Mouse (Mus musculus): Measurements from ENCODE around the gene Rims1. TPM values are rescaled to one million over a fixed set of nuclear protein-coding genes. Genes with fewer than 3 reads are reported as not detected.

Rims1 gene
- polyA plus RNA-seq, 1 experiment from 2014 or later, result 10.9 TPM

DNA sequence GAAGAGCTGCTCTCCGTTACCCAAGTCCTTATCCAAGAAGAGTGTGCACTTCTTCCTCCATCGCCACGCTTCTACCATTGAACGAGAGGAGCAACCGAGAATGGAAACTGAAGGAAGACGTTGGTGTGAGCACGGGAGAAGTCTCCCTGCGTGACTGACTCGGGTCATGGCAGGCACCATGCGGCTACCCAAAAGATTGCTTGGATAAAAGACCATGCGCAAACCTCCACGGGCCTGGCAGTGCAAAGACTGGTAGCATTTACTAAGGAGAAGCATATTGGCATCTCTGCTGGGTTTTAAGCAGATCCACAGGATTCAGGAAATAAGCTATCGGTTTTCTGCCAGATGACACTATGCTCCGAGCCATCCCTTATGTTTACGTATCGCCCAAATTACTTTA, 293.4 kb downstream of the Rims1 start:
- Histone ChIP-seq H3K4me2 (ENCODE audit: low read depth, low read length) (no peak overlapping the region), H3K4me3 (replicated peaks; ENCODE audit: low read length) (no peak overlapping the region), H3K9ac (ENCODE audit: low read length) (no peak overlapping the region), H3K36me3 (ENCODE audit: control insufficient read depth, insufficient read depth, low read length) (no peaks in the 10 kb centered on the region), H3K4me1 (ENCODE audit: control insufficient read depth, insufficient read depth, low read length) (no peaks in the 10 kb centered on the region), H3K9me3 (replicated peaks; ENCODE audit: control insufficient read depth, low read length) (no peaks in the 10 kb centered on the region), H3K27ac (ENCODE audit: low read length) (no peak overlapping the region), H3K27me3 (ENCODE audit: control insufficient read depth, insufficient read depth, low read length) (no peaks in the 10 kb centered on the region)
- ATAC-seq (ENCODE audit: insufficient read depth, low FRiP score), result no peak
- WGBS, result 83% methylated on average over 16 of the region's 16 CpGs

DNA sequence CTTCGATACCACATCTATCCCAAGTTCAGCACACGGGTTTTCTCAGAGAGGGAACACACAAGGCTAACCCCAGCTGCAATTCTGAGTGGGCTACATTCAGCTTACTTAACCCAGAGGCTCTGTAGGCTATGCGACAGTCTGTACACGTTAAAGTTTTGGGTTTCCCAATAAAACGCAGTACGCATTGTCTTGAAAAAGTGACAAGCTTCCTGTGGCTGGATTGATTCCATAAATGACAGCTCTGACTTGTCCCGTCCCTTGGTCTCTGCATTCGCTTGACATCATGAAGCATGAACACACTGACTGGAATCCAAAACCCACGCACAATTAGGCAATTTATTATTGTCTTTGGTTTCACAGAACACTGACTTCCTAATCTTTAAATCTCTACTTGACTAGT, 294.2 kb downstream of the Rims1 start:
- WGBS, result 80% methylated on average over 9 of the region's 9 CpGs
- Histone ChIP-seq H3K27ac (ENCODE audit: low read length) (no peak overlapping the region), H3K4me1 (ENCODE audit: control insufficient read depth, insufficient read depth, low read length) (no peaks in the 10 kb centered on the region), H3K27me3 (ENCODE audit: control insufficient read depth, insufficient read depth, low read length) (no peaks in the 10 kb centered on the region), H3K4me3 (replicated peaks; ENCODE audit: low read length) (no peak overlapping the region), H3K9ac (ENCODE audit: low read length) (no peak overlapping the region), H3K4me2 (ENCODE audit: low read depth, low read length) (no peak overlapping the region), H3K36me3 (ENCODE audit: control insufficient read depth, insufficient read depth, low read length) (no peaks in the 10 kb centered on the region), H3K9me3 (replicated peaks; ENCODE audit: control insufficient read depth, low read length) (no peaks in the 10 kb centered on the region)
- no peak for ATAC-seq (ENCODE audit: insufficient read depth, low FRiP score)

- 68% methylated on average over 11 of the region's 11 CpGs for WGBS
- no peak for ATAC-seq (ENCODE audit: insufficient read depth, low FRiP score)
- H3K9me3 ChIP-seq (replicated peaks; ENCODE audit: control insufficient read depth, low read length), result no peaks in the 10 kb centered on the region
These were observed 296.8 kb downstream of the Rims1 start for GRCm38 (mm10) chr1:22508735-22509615.

GRCm38 (mm10) chr1:22487270-22487864, 318.4 kb downstream of the Rims1 start:
- Histone ChIP-seq H3K27me3 (ENCODE audit: control insufficient read depth, insufficient read depth, low read length) (no peaks in the 10 kb centered on the region), H3K4me3 (replicated peaks; ENCODE audit: low read length) (no peak overlapping the region), H3K4me2 (ENCODE audit: low read depth, low read length) (no peak overlapping the region), H3K4me1 (ENCODE audit: control insufficient read depth, insufficient read depth, low read length) (no peaks in the 10 kb centered on the region), H3K9ac (ENCODE audit: low read length) (no peak overlapping the region), H3K36me3 (ENCODE audit: control insufficient read depth, insufficient read depth, low read length) (no peaks in the 10 kb centered on the region), H3K9me3 (replicated peaks; ENCODE audit: control insufficient read depth, low read length) (no peaks in the 10 kb centered on the region), H3K27ac (ENCODE audit: low read length) (no peak overlapping the region)
- 39% methylated on average over 7 of the region's 7 CpGs for WGBS
- 0 out of 2 replicates have a peak, but pooled peaks have one; percentile 29 for ATAC-seq (ENCODE audit: insufficient read depth, low FRiP score)

More at GRCm38 (mm10) chr1:22508735-22509615, 296.8 kb downstream of the Rims1 start:
- Histone ChIP-seq H3K27me3 (ENCODE audit: control insufficient read depth, insufficient read depth, low read length) (no peaks in the 10 kb centered on the region), H3K9ac (ENCODE audit: low read length) (no peak overlapping the region), H3K4me1 (ENCODE audit: control insufficient read depth, insufficient read depth, low read length) (no peaks in the 10 kb centered on the region), H3K36me3 (ENCODE audit: control insufficient read depth, insufficient read depth, low read length) (no peaks in the 10 kb centered on the region), H3K4me2 (ENCODE audit: low read depth, low read length) (no peak overlapping the region), H3K4me3 (replicated peaks; ENCODE audit: low read length) (no peak overlapping the region), H3K27ac (ENCODE audit: low read length) (no peak overlapping the region)

- WGBS, result 82% methylated on average over 2 of the region's 2 CpGs
- H3K4me1 ChIP-seq (ENCODE audit: control insufficient read depth, insufficient read depth, low read length), result no peaks in the 10 kb centered on the region
- no peak overlapping the region for H3K4me2 ChIP-seq (ENCODE audit: low read depth, low read length)
- H3K27ac ChIP-seq (ENCODE audit: low read length), result no peak overlapping the region
- H3K27me3 ChIP-seq (ENCODE audit: control insufficient read depth, insufficient read depth, low read length), result no peaks in the 10 kb centered on the region
- no peaks in the 10 kb centered on the region for H3K36me3 ChIP-seq (ENCODE audit: control insufficient read depth, insufficient read depth, low read length)
- no peak overlapping the region for H3K4me3 ChIP-seq (replicated peaks; ENCODE audit: low read length)
- H3K9ac ChIP-seq (ENCODE audit: low read length), result no peak overlapping the region
- no peak for ATAC-seq (ENCODE audit: insufficient read depth, low FRiP score)
- H3K9me3 ChIP-seq (replicated peaks; ENCODE audit: control insufficient read depth, low read length), result no peaks in the 10 kb centered on the region
These were observed 329.6 kb downstream of the Rims1 start for GRCm38 (mm10) chr1:22476220-22476619.

- Histone ChIP-seq H3K27me3 (ENCODE audit: control insufficient read depth, insufficient read depth, low read length) (no peaks in the 10 kb centered on the region), H3K4me1 (ENCODE audit: control insufficient read depth, insufficient read depth, low read length) (no peaks in the 10 kb centered on the region), H3K4me3 (replicated peaks; ENCODE audit: low read length) (no peak overlapping the region), H3K9me3 (replicated peaks; ENCODE audit: control insufficient read depth, low read length) (no peaks in the 10 kb centered on the region), H3K4me2 (ENCODE audit: low read depth, low read length) (no peak overlapping the region), H3K36me3 (ENCODE audit: control insufficient read depth, insufficient read depth, low read length) (no peaks in the 10 kb centered on the region), H3K27ac (ENCODE audit: low read length) (no peak overlapping the region), H3K9ac (ENCODE audit: low read length) (no peak overlapping the region)
- no peak for ATAC-seq (ENCODE audit: insufficient read depth, low FRiP score)
- WGBS, result 74% methylated on average over 3 of the region's 3 CpGs
These were observed 338.8 kb downstream of the Rims1 start for GRCm38 (mm10) chr1:22467033-22467432.

DNA sequence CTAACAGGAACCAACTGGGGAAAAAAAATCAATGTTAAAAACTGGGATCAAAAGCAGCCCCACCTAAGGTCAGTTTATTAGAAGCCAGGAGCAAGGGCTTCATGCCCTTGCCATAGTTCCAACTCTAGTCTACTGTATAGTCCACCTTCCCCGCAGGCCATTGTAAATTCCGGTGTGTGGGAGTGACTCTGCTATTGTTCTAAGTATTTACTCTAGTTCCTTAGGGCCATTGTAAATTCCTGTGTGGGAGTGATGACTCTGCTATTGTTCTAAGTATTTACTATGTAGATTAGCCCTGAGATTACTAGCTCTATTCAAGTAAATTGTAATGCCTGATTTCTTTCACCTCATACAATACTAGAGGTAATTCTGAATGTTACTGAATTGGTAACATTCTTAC, 339.2 kb downstream of the Rims1 start:
- ATAC-seq (ENCODE audit: insufficient read depth, low FRiP score), result peak; percentile 33; the same call in 1 of the 2 replicates
- Histone ChIP-seq H3K36me3 (ENCODE audit: control insufficient read depth, insufficient read depth, low read length) (no peaks in the 10 kb centered on the region), H3K4me3 (replicated peaks; ENCODE audit: low read length) (no peak overlapping the region), H3K4me2 (ENCODE audit: low read depth, low read length) (no peak overlapping the region), H3K27ac (ENCODE audit: low read length) (no peak overlapping the region), H3K27me3 (ENCODE audit: control insufficient read depth, insufficient read depth, low read length) (no peaks in the 10 kb centered on the region), H3K9ac (ENCODE audit: low read length) (no peak overlapping the region), H3K9me3 (replicated peaks; ENCODE audit: control insufficient read depth, low read length) (no peaks in the 10 kb centered on the region), H3K4me1 (ENCODE audit: control insufficient read depth, insufficient read depth, low read length) (no peaks in the 10 kb centered on the region)
- WGBS, result 40% methylated on average over 2 of the region's 2 CpGs

GRCm38 (mm10) chr1:22424020-22424419, 381.8 kb downstream of the Rims1 start:
- 91% methylated on average over 2 of the region's 2 CpGs for WGBS
- no peaks in the 10 kb centered on the region for H3K4me1 ChIP-seq (ENCODE audit: control insufficient read depth, insufficient read depth, low read length)
- H3K36me3 ChIP-seq (ENCODE audit: control insufficient read depth, insufficient read depth, low read length), result no peaks in the 10 kb centered on the region
- H3K4me2 ChIP-seq (ENCODE audit: low read depth, low read length), result no peak overlapping the region
- no peak overlapping the region for H3K4me3 ChIP-seq (replicated peaks; ENCODE audit: low read length)
- no peak overlapping the region for H3K9ac ChIP-seq (ENCODE audit: low read length)
- no peak overlapping the region for H3K27ac ChIP-seq (ENCODE audit: low read length)
- no peaks in the 10 kb centered on the region for H3K9me3 ChIP-seq (replicated peaks; ENCODE audit: control insufficient read depth, low read length)
- ATAC-seq (ENCODE audit: insufficient read depth, low FRiP score), result no peak
- no peaks in the 10 kb centered on the region for H3K27me3 ChIP-seq (ENCODE audit: control insufficient read depth, insufficient read depth, low read length)

DNA sequence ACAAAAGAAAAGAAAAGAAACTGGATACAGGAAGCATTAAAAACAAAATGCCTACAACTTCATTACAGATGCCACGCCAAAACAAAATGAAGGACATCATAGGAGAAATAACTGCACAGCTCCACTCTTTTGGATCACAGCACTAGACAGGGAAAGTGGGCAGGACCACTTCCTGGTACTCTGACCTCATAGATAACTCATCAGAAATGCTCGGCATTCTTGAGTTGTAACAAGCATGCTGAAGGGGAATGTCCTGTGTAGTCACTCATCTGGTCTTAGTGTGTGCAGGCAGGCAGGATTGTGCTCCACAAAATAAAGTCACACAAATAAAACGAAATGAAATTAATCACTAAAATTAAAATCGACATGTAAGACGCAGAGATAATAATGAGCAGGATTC, 383.7 kb downstream of the Rims1 start:
- Histone ChIP-seq H3K27me3 (ENCODE audit: control insufficient read depth, insufficient read depth, low read length) (no peaks in the 10 kb centered on the region), H3K4me1 (ENCODE audit: control insufficient read depth, insufficient read depth, low read length) (no peaks in the 10 kb centered on the region), H3K27ac (ENCODE audit: low read length) (no peak overlapping the region), H3K36me3 (ENCODE audit: control insufficient read depth, insufficient read depth, low read length) (no peaks in the 10 kb centered on the region), H3K9me3 (replicated peaks; ENCODE audit: control insufficient read depth, low read length) (no peaks in the 10 kb centered on the region), H3K4me2 (ENCODE audit: low read depth, low read length) (no peak overlapping the region), H3K9ac (ENCODE audit: low read length) (no peak overlapping the region), H3K4me3 (replicated peaks; ENCODE audit: low read length) (no peak overlapping the region)
- ATAC-seq (ENCODE audit: insufficient read depth, low FRiP score), result no peak
- WGBS, result 62% methylated on average over 5 of the region's 5 CpGs
